ENCODE assay signal across 8 mouse cellular contexts in genomic region chr13:112308672-112309071, GRCm38 (mm10). TPM values are rescaled to one million over a fixed set of nuclear protein-coding genes. Genes with fewer than 3 reads are reported as not detected.
DNase-seq lines count a peak whose midpoint lies in the region; ATAC-seq and TF ChIP-seq lines count a peak whose summit lies in the region.

No protein-coding gene starts in this region.

- no peaks in the 10 kb centered on the region for H3K4me1 ChIP-seq in hindbrain, embryonic 10.5 days (replicated peaks)
- no peaks in the 10 kb centered on the region for H3K4me1 ChIP-seq in hindbrain, embryonic 12.5 days
- H3K4me1 ChIP-seq in limb, embryonic 14.5 days (ENCODE audit: control insufficient read depth, insufficient read depth, low read length): 0 out of 2 replicates have a peak, but pooled peaks cover 2% of the 10 kb centered on the region

- H3K4me3 ChIP-seq in hindbrain, embryonic 10.5 days: no peak overlapping the region
- H3K4me3 ChIP-seq in hindbrain, embryonic 12.5 days: no peak overlapping the region
- no peak overlapping the region for H3K4me3 ChIP-seq in limb, embryonic 14.5 days (replicated peaks; ENCODE audit: low read length)

- no peaks in the 10 kb centered on the region for H3K9me3 ChIP-seq in hindbrain, embryonic 10.5 days
- H3K9me3 ChIP-seq in hindbrain, embryonic 12.5 days (replicated peaks): no peaks in the 10 kb centered on the region
- H3K9me3 ChIP-seq in limb, embryonic 14.5 days (ENCODE audit: control insufficient read depth, low read length): 0 out of 2 replicates have a peak, but pooled peaks cover 4% of the 10 kb centered on the region

- no peak for ATAC-seq in hindbrain, embryonic 12.5 days (ENCODE audit: low FRiP score)
- ATAC-seq in limb, embryonic 14.5 days (ENCODE audit: low FRiP score, low read depth): no peak
- ATAC-seq in cerebellum, adult (ENCODE audit: insufficient number of reproducible peaks, low FRiP score, low TSS enrichment): no peak

- H3K27me3 ChIP-seq in hindbrain, embryonic 10.5 days (ENCODE audit: insufficient read depth, poor library complexity, severe bottlenecking): no peaks in the 10 kb centered on the region
- no peaks in the 10 kb centered on the region for H3K27me3 ChIP-seq in hindbrain, embryonic 12.5 days
- no peaks in the 10 kb centered on the region for H3K27me3 ChIP-seq in limb, embryonic 14.5 days (ENCODE audit: control insufficient read depth, insufficient read depth, low read length)

- no peak overlapping the region for H3K4me2 ChIP-seq in hindbrain, embryonic 12.5 days (replicated peaks)
- no peak overlapping the region for H3K4me2 ChIP-seq in limb, embryonic 14.5 days (replicated peaks; ENCODE audit: low read depth, low read length, severe bottlenecking)

- DNase-seq in hindbrain, embryonic 10.5 days (ENCODE audit: low spot score): peak; percentile 23
- peak; percentile 83 to 84 for DNase-seq in B cell, adult 2 months
- DNase-seq in adipocyte (ENCODE audit: low spot score): peak; percentile 82
- peak; percentile 33 for DNase-seq in gastrocnemius, postnatal 14 days
- DNase-seq in limb, embryonic 14.5 days (ENCODE audit: low spot score): peak; percentile 65
- DNase-seq in skeletal muscle tissue, adult 2 months (ENCODE audit: low read depth, low spot score): peak; percentile 50

- H3K27ac ChIP-seq in hindbrain, embryonic 10.5 days: no peak overlapping the region
- H3K27ac ChIP-seq in hindbrain, embryonic 12.5 days: no peak overlapping the region
- no peak overlapping the region for H3K27ac ChIP-seq in limb, embryonic 14.5 days (replicated peaks; ENCODE audit: low read depth, low read length)

- WGBS in hindbrain, embryonic 10.5 days: 22% methylated on average over 1 of the region's 1 CpGs
- WGBS in hindbrain, embryonic 12.5 days: 23% methylated on average over 1 of the region's 1 CpGs
- 7% methylated on average over 1 of the region's 1 CpGs for whole genome bisulfite sequencing in limb, embryonic 14.5 days

- no peak overlapping the region for H3K9ac ChIP-seq in hindbrain, embryonic 12.5 days
- H3K9ac ChIP-seq in limb, embryonic 14.5 days (ENCODE audit: low read depth, low read length, severe bottlenecking): no peak overlapping the region

- H3K36me3 ChIP-seq in hindbrain, embryonic 10.5 days: no peaks in the 10 kb centered on the region
- no peaks in the 10 kb centered on the region for H3K36me3 ChIP-seq in hindbrain, embryonic 12.5 days
- no peaks in the 10 kb centered on the region for H3K36me3 ChIP-seq in limb, embryonic 14.5 days (ENCODE audit: control insufficient read depth, insufficient read depth, low read length)

- intact Hi-C loops in gastrocnemius, postnatal 14 days (cut with DNase I; ENCODE audit: low total_unique reads): loop anchor here (5.0 kb wide), 1 partner anchor 204 kb away; no protein-coding TSS in a partner anchor

- no peak for TF ChIP-seq POLR2A in limb, embryonic 14.5 days (IDR thresholded peaks at IDR 0.05; ENCODE audit: borderline replicate concordance, extremely low read depth, insufficient read depth, insufficient read length)

RNA-seq across cellular contexts. Expression of gene Ankrd55, which starts 20.4 kb away (rescaled TPM):
- 0.68 and 1.9 TPM in 2 replicates for polyA plus RNA-seq in hindbrain, embryonic 10.5 days (2016; fragmentation: Nextera tagmentation; extraction: Ambion mirVana)
- 2.4 and 2.5 TPM in 2 replicates for polyA plus RNA-seq in hindbrain, embryonic 12.5 days (2016; fragmentation: Nextera tagmentation; extraction: Ambion mirVana)
- under 1 TPM in 1 of 2 experiments, not detected in 1; 0.09 TPM for total RNA-seq in gastrocnemius, postnatal 14 days (2021)
- polyA plus RNA-seq in limb, embryonic 14.5 days (2012; rRNA removed): 1.6 and 2.2 TPM in 2 replicates
- 0.98 and 1.0 TPM in 2 replicates for polyA plus RNA-seq in limb, embryonic 14.5 days (2014; fragmentation: Nextera tagmentation; extraction: Ambion mirVana)

Comparison
In these comparisons a context has a peak if more than half of its experiments do, and no peak if none do; other contexts are left out.
1. DNase-seq: peak in every context shown above with its lines; median percentile 84 in B cell, adult 2 months; 82 in adipocyte; 65 in limb, embryonic 14.5 days; 50 in skeletal muscle tissue, adult 2 months; 33 in gastrocnemius, postnatal 14 days; 23 in hindbrain, embryonic 10.5 days.